Mouse (Mus musculus) thymus, postnatal 36 days (tissue): ENCODE results near the gene Ift57.

Experiments used
- DNase-seq, 2 experiments: peaks; one replicate each; pipeline ENCODE4 v3.0.0; 2022; ENCODE audit warnings: mixed read lengths in 2 of 2

Ift57 gene

GRCm38 (mm10) chr16:49760517-49761203, 61.6 kb downstream of the Ift57 start:
- DNase-seq = no peak

GRCm38 (mm10) chr16:49761981-49762380, 62.9 kb downstream of the Ift57 start:
- no peak for DNase-seq

- peak; percentile 56 to 59 for DNase-seq
Measured at GRCm38 (mm10) chr16:49766326-49766725, 67.3 kb downstream of the Ift57 start.

- no peak for DNase-seq
Measured at GRCm38 (mm10) chr16:49768491-49769031, 69.5 kb downstream of the Ift57 start.

GRCm38 (mm10) chr16:49769831-49770261, 70.8 kb downstream of the Ift57 start:
- no peak for DNase-seq

GRCm38 (mm10) chr16:49770320-49771189, 71.5 kb downstream of the Ift57 start:
- DNase-seq = no peak

- DNase-seq = no peak
Measured at GRCm38 (mm10) chr16:49771609-49772396, 72.8 kb downstream of the Ift57 start.

GRCm38 (mm10) chr16:49772576-49772975, 73.5 kb downstream of the Ift57 start:
- DNase-seq = no peak

- DNase-seq = no peak
Measured at GRCm38 (mm10) chr16:49773068-49773467, 74.0 kb downstream of the Ift57 start.

- DNase-seq = no peak
Measured at GRCm38 (mm10) chr16:49774059-49775001, 75.3 kb downstream of the Ift57 start.

GRCm38 (mm10) chr16:49775002-49775966, 76.3 kb downstream of the Ift57 start:
- DNase-seq = no peak

GRCm38 (mm10) chr16:49776981-49777380, 77.9 kb downstream of the Ift57 start:
- no peak for DNase-seq

GRCm38 (mm10) chr16:49781556-49782156, 82.6 kb downstream of the Ift57 start:
- no peak for DNase-seq

- no peak for DNase-seq
Measured at GRCm38 (mm10) chr16:49783369-49783768, 84.3 kb downstream of the Ift57 start.

GRCm38 (mm10) chr16:49786116-49786515, 87.1 kb downstream of the Ift57 start:
- DNase-seq = no peak

GRCm38 (mm10) chr16:49787714-49788113, 88.7 kb downstream of the Ift57 start:
- DNase-seq = no peak

GRCm38 (mm10) chr16:49790575-49791465, 91.8 kb downstream of the Ift57 start:
- DNase-seq = peak in 1 of 2 experiments; percentile 43

GRCm38 (mm10) chr16:49792446-49792878, 93.4 kb downstream of the Ift57 start:
- peak; percentile 41 for DNase-seq

GRCm38 (mm10) chr16:49793596-49793995, 94.6 kb downstream of the Ift57 start:
- DNase-seq = no peak
